In genomic region chr3:108409656-108410358, GRCm38 (mm10) we compare ENCODE assay signal across 10 mouse cellular contexts. TPM values are rescaled to one million over a fixed set of nuclear protein-coding genes. Genes with fewer than 3 reads are reported as not detected.
A peak's percentile ranks its signal among the peaks of the same experiment; 100 is the strongest.
DNase-seq lines count a peak whose midpoint lies in the region; ATAC-seq and TF ChIP-seq lines count a peak whose summit lies in the region.
"Had no signal": no experiment of that assay in that cellular context is flagged by ENCODE, and none has a peak within 500 bp of the region (broad histone marks: within the 10 kb centered on the region; RNA-seq: fewer than 3 reads in every experiment).

No protein-coding gene starts in this region.

- WGBS in lung, embryonic 16.5 days, result 43% methylated on average over 8 of the region's 8 CpGs
- WGBS in forebrain, postnatal 0 days, result 16% methylated on average over 8 of the region's 8 CpGs
- WGBS in limb, embryonic 12.5 days, result 64% methylated on average over 8 of the region's 8 CpGs
- WGBS in stomach, embryonic 16.5 days, result 46% methylated on average over 8 of the region's 8 CpGs

- H3K4me1 ChIP-seq in lung, embryonic 16.5 days (replicated peaks; ENCODE audit: control insufficient read depth, insufficient read depth, low read length), result peaks cover 13% of the 10 kb centered on the region
- H3K4me1 ChIP-seq in forebrain, postnatal 0 days (ENCODE audit: insufficient read depth), result peaks cover 40% of the 10 kb centered on the region
- H3K4me1 ChIP-seq in limb, embryonic 12.5 days (replicated peaks), result peaks cover 8% of the 10 kb centered on the region
- peaks cover 31% of the 10 kb centered on the region for H3K4me1 ChIP-seq in stomach, embryonic 16.5 days (ENCODE audit: control insufficient read depth, insufficient read depth, low read length)

- no peak for ATAC-seq in lung, embryonic 16.5 days (ENCODE audit: low read depth)
- peak; percentile 5; the same call in 1 of the 2 replicates for ATAC-seq in forebrain, postnatal 0 days
- no peak for ATAC-seq in limb, embryonic 12.5 days (ENCODE audit: insufficient number of reproducible peaks, insufficient read depth, low FRiP score, low TSS enrichment, low read depth)
- ATAC-seq in stomach, embryonic 16.5 days (ENCODE audit: insufficient read depth, low FRiP score), result no peak
- ATAC-seq: lung, postnatal 0 days had no signal

- no peak for DNase-seq in lung, adult 18-20 months
- DNase-seq in forebrain, postnatal 0 days, result peak; percentile 67
- DNase-seq in ovary, adult 18-20 months (ENCODE audit: low spot score), result no peak
- no peak for DNase-seq in spleen, adult 12 weeks (ENCODE audit: low spot score)
- no peak for DNase-seq in adrenal gland, postnatal 14 days

- H3K36me3 ChIP-seq in lung, embryonic 16.5 days (ENCODE audit: control insufficient read depth, insufficient read depth, low read length), result peaks cover 21% of the 10 kb centered on the region
- H3K36me3 ChIP-seq in forebrain, postnatal 0 days (ENCODE audit: insufficient read depth), result peaks cover 38% of the 10 kb centered on the region
- H3K36me3 ChIP-seq in limb, embryonic 12.5 days, result peaks cover 37% of the 10 kb centered on the region
- H3K36me3 ChIP-seq in stomach, embryonic 16.5 days (ENCODE audit: control insufficient read depth, insufficient read depth, low read length), result peaks cover 23% of the 10 kb centered on the region

- no peak overlapping the region for H3K4me2 ChIP-seq in lung, embryonic 16.5 days (ENCODE audit: low read depth, low read length)
- H3K4me2 ChIP-seq in forebrain, postnatal 0 days (ENCODE audit: low read depth), result peak overlapping the region; percentile 64
- 0 out of 2 replicates have a peak overlapping the region, but pooled peaks have one; percentile 3 for H3K4me2 ChIP-seq in limb, embryonic 12.5 days
- peak overlapping the region; percentile 49; the same call in 1 of the 2 replicates for H3K4me2 ChIP-seq in stomach, embryonic 16.5 days (ENCODE audit: low read depth, low read length)

- no peaks in the 10 kb centered on the region for H3K27me3 ChIP-seq in lung, embryonic 16.5 days (ENCODE audit: control insufficient read depth, insufficient read depth, low read depth, low read length)
- H3K27me3 ChIP-seq in forebrain, postnatal 0 days (ENCODE audit: insufficient read depth, low read length), result no peaks in the 10 kb centered on the region
- H3K27me3 ChIP-seq in limb, embryonic 12.5 days, result peaks cover 8% of the 10 kb centered on the region
- H3K27me3 ChIP-seq in stomach, embryonic 16.5 days (ENCODE audit: control insufficient read depth, insufficient read depth, low read length), result no peaks in the 10 kb centered on the region

- no peak overlapping the region for H3K4me3 ChIP-seq in lung, embryonic 16.5 days (ENCODE audit: low read length)
- H3K4me3 ChIP-seq in forebrain, postnatal 0 days (ENCODE audit: low read depth, low read length), result peak overlapping the region; percentile 27
- no peak overlapping the region for H3K4me3 ChIP-seq in limb, embryonic 12.5 days (replicated peaks)
- H3K4me3 ChIP-seq in stomach, embryonic 16.5 days (replicated peaks; ENCODE audit: low read length), result no peak overlapping the region; the same call in 1 of the 2 replicates

- H3K9me3 ChIP-seq in lung, embryonic 16.5 days (ENCODE audit: control insufficient read depth, low read length), result peaks cover 18% of the 10 kb centered on the region
- 0 out of 2 replicates have a peak, but pooled peaks cover 6% of the 10 kb centered on the region for H3K9me3 ChIP-seq in forebrain, postnatal 0 days (ENCODE audit: low read length)
- peaks cover 14% of the 10 kb centered on the region for H3K9me3 ChIP-seq in limb, embryonic 12.5 days
- H3K9me3 ChIP-seq in stomach, embryonic 16.5 days (replicated peaks; ENCODE audit: control insufficient read depth, low read length), result peaks cover 15% of the 10 kb centered on the region

- peak overlapping the region; percentile 21; the same call in 1 of the 2 replicates for H3K9ac ChIP-seq in lung, embryonic 16.5 days (ENCODE audit: low read length)
- H3K9ac ChIP-seq in forebrain, postnatal 0 days, result peak overlapping the region; percentile 63
- H3K9ac ChIP-seq in limb, embryonic 12.5 days (replicated peaks), result peak overlapping the region; percentile 18; the same call in 1 of the 2 replicates
- peak overlapping the region; percentile 64; the same call in 1 of the 2 replicates for H3K9ac ChIP-seq in stomach, embryonic 16.5 days (ENCODE audit: low read length)

- H3K27ac ChIP-seq in lung, embryonic 16.5 days (ENCODE audit: low read length), result no peak overlapping the region
- peak overlapping the region; percentile 92 for H3K27ac ChIP-seq in forebrain, postnatal 0 days (ENCODE audit: low read depth, low read length)
- no peak overlapping the region for H3K27ac ChIP-seq in limb, embryonic 12.5 days
- no peak overlapping the region; the same call in 1 of the 2 replicates for H3K27ac ChIP-seq in stomach, embryonic 16.5 days (ENCODE audit: low read length)

- TF ChIP-seq CTCF in forebrain, postnatal 0 days (IDR thresholded peaks at IDR 0.05; ENCODE audit: low read depth), result no peak

RNA-seq across cellular contexts. Expression of gene Celsr2, which starts 5.5 kb away (rescaled TPM):
- polyA plus RNA-seq in lung, embryonic 16.5 days (2015; fragmentation: Nextera tagmentation; extraction: Ambion mirVana), result 6.8 and 6.9 TPM in 2 replicates
- total RNA-seq in forebrain, postnatal 0 days (2014; rRNA removed), result 39.0 and 51.4 TPM in 2 replicates
- polyA plus RNA-seq in forebrain, postnatal 0 days (2015; fragmentation: Nextera tagmentation; extraction: Ambion mirVana), result 14.4 and 24.5 TPM in 2 replicates
- polyA plus RNA-seq in limb, embryonic 12.5 days (2016; fragmentation: Nextera tagmentation; extraction: Ambion mirVana), result 4.4 and 6.3 TPM in 2 replicates
- polyA plus RNA-seq in stomach, embryonic 16.5 days (2015; fragmentation: Nextera tagmentation; extraction: Ambion mirVana), result 14.4 and 17.4 TPM in 2 replicates
- total RNA-seq in adrenal gland, postnatal 14 days (2021), result 8.7 and 11.0 TPM in 2 replicates

RNA-seq across cellular contexts. Expression of gene Psrc1, which starts 26.2 kb away (rescaled TPM):
- 73.9 and 75.6 TPM in 2 replicates for polyA plus RNA-seq in lung, embryonic 16.5 days (2015; fragmentation: Nextera tagmentation; extraction: Ambion mirVana)
- 9.5 and 10.5 TPM in 2 replicates for total RNA-seq in forebrain, postnatal 0 days (2014; rRNA removed)
- 6.5 and 7.0 TPM in 2 replicates for polyA plus RNA-seq in forebrain, postnatal 0 days (2015; fragmentation: Nextera tagmentation; extraction: Ambion mirVana)
- polyA plus RNA-seq in limb, embryonic 12.5 days (2016; fragmentation: Nextera tagmentation; extraction: Ambion mirVana), result 78.1 and 83.5 TPM in 2 replicates
- 35.6 and 36.7 TPM in 2 replicates for polyA plus RNA-seq in stomach, embryonic 16.5 days (2015; fragmentation: Nextera tagmentation; extraction: Ambion mirVana)
- total RNA-seq in adrenal gland, postnatal 14 days (2021), result 4.1 and 5.3 TPM in 2 replicates

RNA-seq across cellular contexts. Expression of gene Sars, which starts 35.2 kb away (rescaled TPM):
- polyA plus RNA-seq in lung, embryonic 16.5 days (2015; fragmentation: Nextera tagmentation; extraction: Ambion mirVana), result 112 and 117 TPM in 2 replicates
- total RNA-seq in forebrain, postnatal 0 days (2014; rRNA removed), result 196 and 202 TPM in 2 replicates
- 220 and 223 TPM in 2 replicates for polyA plus RNA-seq in forebrain, postnatal 0 days (2015; fragmentation: Nextera tagmentation; extraction: Ambion mirVana)
- polyA plus RNA-seq in limb, embryonic 12.5 days (2016; fragmentation: Nextera tagmentation; extraction: Ambion mirVana), result 119 and 127 TPM in 2 replicates
- 144 and 146 TPM in 2 replicates for polyA plus RNA-seq in stomach, embryonic 16.5 days (2015; fragmentation: Nextera tagmentation; extraction: Ambion mirVana)
- total RNA-seq in adrenal gland, postnatal 14 days (2021), result 144 and 167 TPM in 2 replicates

RNA-seq across cellular contexts. Expression of gene Mybphl, which starts 45.1 kb away (rescaled TPM):
- 6.1 and 9.9 TPM in 2 replicates for polyA plus RNA-seq in lung, embryonic 16.5 days (2015; fragmentation: Nextera tagmentation; extraction: Ambion mirVana)
- not detected in 2 replicates for total RNA-seq in forebrain, postnatal 0 days (2014; rRNA removed)
- polyA plus RNA-seq in forebrain, postnatal 0 days (2015; fragmentation: Nextera tagmentation; extraction: Ambion mirVana), result not detected in 2 replicates
- polyA plus RNA-seq in limb, embryonic 12.5 days (2016; fragmentation: Nextera tagmentation; extraction: Ambion mirVana), result not detected in 2 replicates
- not detected in 2 replicates for polyA plus RNA-seq in stomach, embryonic 16.5 days (2015; fragmentation: Nextera tagmentation; extraction: Ambion mirVana)
- not detected in 2 replicates for total RNA-seq in adrenal gland, postnatal 14 days (2021)
- polyA plus RNA-seq: intestine, embryonic 14.5 days had no signal
